Mouse (Mus musculus): ENCODE data around the gene Trp53i11. TPM values are rescaled to one million over a fixed set of nuclear protein-coding genes. Genes with fewer than 3 reads are reported as not detected.
A peak's percentile ranks its signal among the peaks of the same experiment; 100 is the strongest.

Trp53i11 gene
- polyA plus RNA-seq, 1 experiment, result 80.4 TPM

GRCm38 (mm10) chr2:93170845-93171200, 16.5 kb upstream of the Trp53i11 start:
- no peak for DNase-seq (ENCODE audit: extremely low spot score in 1 of 2, low spot score in 1 of 2)

- DNase-seq (ENCODE audit: extremely low spot score in 1 of 2, low spot score in 1 of 2), result no peak
These were observed 15.4 kb upstream of the Trp53i11 start for GRCm38 (mm10) chr2:93171929-93172328.

- DNase-seq (ENCODE audit: extremely low spot score in 1 of 2, low spot score in 1 of 2), result no peak
These were observed 14.9 kb upstream of the Trp53i11 start for GRCm38 (mm10) chr2:93172460-93172859.

GRCm38 (mm10) chr2:93174159-93174558, 13.2 kb upstream of the Trp53i11 start:
- no peak for DNase-seq (ENCODE audit: extremely low spot score in 1 of 2, low spot score in 1 of 2)

- no peak for DNase-seq (ENCODE audit: extremely low spot score in 1 of 2, low spot score in 1 of 2)
These were observed 12.1 kb upstream of the Trp53i11 start for GRCm38 (mm10) chr2:93175278-93175677.

- DNase-seq (ENCODE audit: extremely low spot score in 1 of 2, low spot score in 1 of 2), result no peak
These were observed 11.6 kb upstream of the Trp53i11 start for GRCm38 (mm10) chr2:93175721-93176120.

GRCm38 (mm10) chr2:93176193-93176798, 11.1 kb upstream of the Trp53i11 start:
- no peak for DNase-seq (ENCODE audit: extremely low spot score in 1 of 2, low spot score in 1 of 2)

GRCm38 (mm10) chr2:93176871-93177667, 10.3 kb upstream of the Trp53i11 start:
- no peak for DNase-seq (ENCODE audit: extremely low spot score in 1 of 2, low spot score in 1 of 2)

GRCm38 (mm10) chr2:93177668-93178312, 9.6 kb upstream of the Trp53i11 start:
- no peak for DNase-seq (ENCODE audit: extremely low spot score in 1 of 2, low spot score in 1 of 2)

- DNase-seq (ENCODE audit: extremely low spot score in 1 of 2, low spot score in 1 of 2), result no peak
These were observed 9.1 kb upstream of the Trp53i11 start for GRCm38 (mm10) chr2:93178313-93178677.

GRCm38 (mm10) chr2:93179603-93180002, 7.7 kb upstream of the Trp53i11 start:
- no peak for DNase-seq (ENCODE audit: extremely low spot score in 1 of 2, low spot score in 1 of 2)

- peak in 1 of 2 experiments; percentile 76 for DNase-seq (ENCODE audit: extremely low spot score in 1 of 2, low spot score in 1 of 2)
These were observed 7.1 kb upstream of the Trp53i11 start for GRCm38 (mm10) chr2:93180077-93180844.

GRCm38 (mm10) chr2:93182859-93183258, 4.5 kb upstream of the Trp53i11 start:
- peak in 1 of 2 experiments; percentile 68 for DNase-seq (ENCODE audit: extremely low spot score in 1 of 2, low spot score in 1 of 2)

- no peak for DNase-seq (ENCODE audit: extremely low spot score in 1 of 2, low spot score in 1 of 2)
These were observed 842 bp downstream of the Trp53i11 start for GRCm38 (mm10) chr2:93188020-93188760.

GRCm38 (mm10) chr2:93188761-93189458, 1.6 kb downstream of the Trp53i11 start:
- DNase-seq (ENCODE audit: extremely low spot score in 1 of 2, low spot score in 1 of 2), result peak in 1 of 2 experiments; percentile 62

- DNase-seq (ENCODE audit: extremely low spot score in 1 of 2, low spot score in 1 of 2), result no peak
These were observed 3.6 kb downstream of the Trp53i11 start for GRCm38 (mm10) chr2:93190771-93191487.

GRCm38 (mm10) chr2:93191488-93192181, 4.3 kb downstream of the Trp53i11 start:
- no peak for DNase-seq (ENCODE audit: extremely low spot score in 1 of 2, low spot score in 1 of 2)

GRCm38 (mm10) chr2:93192182-93192560, 4.8 kb downstream of the Trp53i11 start:
- DNase-seq (ENCODE audit: extremely low spot score in 1 of 2, low spot score in 1 of 2), result no peak
